Mouse (Mus musculus) monocyte, adult 2 months (primary cell): ENCODE data around the gene Map4k4.

ENCODE experiments used
- DNase-seq, 2 experiments: peaks; one replicate each; pipeline ENCODE4 v3.0.0; 2022; ENCODE audit warnings: low spot score in 2 of 2, low read depth in 1 of 2

The Map4k4 gene

DNA sequence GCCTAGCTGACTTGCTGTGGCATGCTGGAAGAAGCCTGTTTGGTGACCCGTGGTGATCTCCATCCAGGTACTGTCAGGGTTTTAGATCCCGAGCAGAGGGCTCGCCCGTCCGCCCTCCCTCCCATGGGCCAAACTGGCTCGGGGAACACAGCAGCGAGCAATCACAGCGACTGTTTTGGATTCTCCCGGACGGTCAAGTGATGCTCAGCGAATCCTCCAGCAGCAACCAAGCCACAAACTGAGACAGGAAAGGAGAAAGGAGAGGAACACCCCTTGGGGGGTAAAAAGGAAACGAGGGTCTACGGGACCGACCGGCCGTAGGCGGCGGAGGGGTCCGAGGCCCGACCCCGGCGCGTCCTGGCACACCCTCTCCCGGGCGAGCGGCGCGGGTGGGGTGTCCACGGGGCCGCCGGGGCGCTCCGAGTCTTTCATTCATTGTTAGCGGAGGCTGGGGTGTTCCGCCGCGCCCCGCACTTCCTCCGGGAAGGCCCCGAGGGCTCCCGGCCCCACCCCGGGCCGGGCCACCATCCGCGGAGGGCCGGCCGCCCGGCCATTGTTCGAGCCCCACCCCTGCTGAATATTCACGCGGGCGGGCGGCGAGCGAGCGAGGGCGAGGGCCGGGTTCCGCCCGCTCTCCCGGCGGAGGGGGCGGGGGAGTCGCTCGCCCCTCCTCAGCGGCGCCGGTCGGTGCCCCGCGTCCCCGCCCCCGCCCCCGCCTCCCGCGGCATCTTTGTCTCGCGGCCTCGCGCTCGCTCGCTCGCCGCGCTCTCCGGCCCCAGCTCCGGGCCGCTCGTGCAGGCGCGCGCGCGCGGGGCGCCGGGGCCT is at the start of gene Map4k4:
Map4k4 (plus strand) TSS at position 733 of the 825 bp plus-strand sequence.
- no peak for DNase-seq

DNA sequence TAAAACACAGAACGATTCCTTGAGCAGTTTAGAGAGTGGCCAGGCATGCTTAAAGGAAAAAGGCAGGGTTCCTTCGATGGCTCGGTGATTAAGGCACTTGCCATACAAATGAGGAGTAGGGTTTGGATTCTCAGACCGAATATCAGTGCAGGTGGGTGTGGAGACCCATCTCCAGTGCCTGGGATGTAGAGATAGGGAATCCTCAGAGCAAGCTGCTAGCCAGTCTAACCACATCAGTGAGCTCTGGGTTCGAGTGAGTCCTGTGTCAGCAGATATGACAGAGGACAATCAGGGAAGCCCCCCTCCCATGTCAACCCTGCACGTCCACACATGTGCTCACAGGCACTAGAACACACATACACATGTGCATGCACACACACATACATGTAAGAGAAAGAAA is 44.8 kb upstream of the Map4k4 start:
- no peak for DNase-seq

DNA sequence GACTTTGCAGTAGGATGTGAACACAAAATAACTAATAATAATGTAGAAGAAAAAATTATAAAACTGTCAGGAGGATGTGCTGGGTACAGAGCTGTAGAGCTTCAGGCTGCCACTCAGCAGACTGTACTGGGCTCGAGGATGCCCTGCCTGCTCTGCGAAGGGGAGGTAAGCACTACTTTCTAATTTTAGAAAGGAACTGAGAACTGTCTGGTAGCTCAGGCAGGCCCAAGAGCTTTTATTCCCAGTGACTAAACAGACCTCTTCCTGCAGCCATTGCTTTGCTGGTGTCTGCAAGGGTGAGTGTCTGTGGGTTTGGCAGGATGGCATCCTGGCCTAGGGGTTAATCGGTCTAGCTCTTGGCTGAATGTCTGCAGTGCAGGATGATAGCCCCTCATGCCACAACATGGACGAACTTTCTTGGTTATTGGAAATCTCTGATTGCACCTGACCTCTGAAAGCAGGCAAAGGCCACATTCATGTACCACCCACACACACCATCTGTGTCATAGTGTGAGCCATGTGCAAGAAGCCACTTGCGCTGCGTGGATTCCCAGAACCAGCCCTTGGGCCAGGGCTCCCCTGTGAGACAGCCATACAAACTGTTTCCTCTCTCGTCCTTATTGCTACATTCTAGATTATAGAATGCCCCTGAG is 43.8 kb upstream of the Map4k4 start:
- no peak for DNase-seq

DNA sequence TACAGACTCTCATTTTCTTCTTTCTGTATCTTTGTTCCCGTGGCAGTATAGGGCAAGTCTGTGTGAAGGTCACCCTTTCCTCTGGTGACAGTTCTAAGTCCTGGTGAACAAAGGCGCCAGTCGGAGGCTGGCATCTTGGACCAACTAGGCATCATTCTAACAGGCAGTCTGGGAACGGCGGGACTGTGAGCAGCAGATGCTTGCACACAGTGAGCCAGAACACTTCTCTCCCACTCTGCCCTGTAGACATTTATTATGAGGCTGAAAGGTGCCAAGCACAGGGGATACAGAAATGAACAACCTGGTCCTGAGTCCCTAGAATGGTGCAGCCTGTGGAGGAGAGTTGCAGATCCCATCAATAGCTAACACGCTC is 43.3 kb upstream of the Map4k4 start:
- no peak for DNase-seq

DNA sequence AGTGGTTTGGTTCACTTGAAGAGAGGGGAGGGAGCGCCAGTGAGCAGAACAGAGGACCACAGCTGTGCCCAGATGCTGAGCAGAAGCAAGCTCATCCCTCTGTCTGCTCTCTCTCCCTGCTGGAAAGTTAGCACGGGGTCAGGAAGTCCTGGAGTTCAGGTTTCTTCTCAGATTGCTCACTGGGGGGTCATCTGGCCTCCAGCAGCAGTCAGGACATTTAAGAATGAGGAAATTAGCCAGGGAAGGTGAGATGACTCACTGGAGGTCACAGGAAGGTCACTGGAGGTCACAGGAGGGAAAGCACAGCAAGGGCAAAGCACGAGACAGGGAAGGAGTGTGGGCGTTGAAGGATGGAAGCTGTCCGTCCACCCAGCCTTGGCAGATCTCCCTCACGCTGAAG is 41.5 kb upstream of the Map4k4 start:
- DNase-seq, result no peak

DNA sequence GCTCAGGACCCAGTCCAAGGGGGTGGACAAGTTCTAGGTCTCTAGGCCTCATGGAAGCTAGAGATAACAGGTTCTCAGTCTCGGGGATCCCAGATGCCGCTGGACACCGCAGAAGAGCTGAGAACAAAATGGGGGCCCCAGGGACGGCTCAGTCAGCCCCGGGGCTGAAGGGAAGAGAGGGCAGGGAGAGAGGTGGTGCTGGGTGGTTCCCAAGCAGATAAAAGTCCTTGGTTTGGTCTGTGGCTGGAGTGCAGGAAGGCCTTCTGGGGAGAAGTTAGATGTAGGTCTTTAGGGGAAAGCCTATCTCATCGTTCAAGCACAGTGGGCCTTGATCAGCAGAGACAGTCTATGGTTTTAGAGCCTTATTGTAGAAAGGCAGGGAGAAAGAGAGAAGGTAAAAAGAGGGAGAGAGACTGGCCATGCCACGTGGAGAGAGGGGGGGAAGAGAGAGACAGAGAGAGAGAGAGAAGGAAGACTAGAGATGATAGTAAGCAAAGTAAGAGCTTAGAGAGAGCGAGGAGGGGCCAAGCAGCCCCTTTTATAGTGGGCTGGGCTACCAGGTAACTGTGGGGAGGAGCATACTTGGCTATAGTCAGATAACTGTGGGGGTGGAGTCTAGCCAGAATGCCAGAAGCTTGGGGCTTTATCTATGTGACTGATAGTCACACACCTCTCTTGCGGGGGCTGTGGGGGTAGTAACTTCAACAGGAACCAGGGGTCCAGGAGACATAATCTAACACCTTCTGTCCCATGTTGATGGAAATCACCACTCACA is 34.2 kb upstream of the Map4k4 start:
- no peak for DNase-seq

DNA sequence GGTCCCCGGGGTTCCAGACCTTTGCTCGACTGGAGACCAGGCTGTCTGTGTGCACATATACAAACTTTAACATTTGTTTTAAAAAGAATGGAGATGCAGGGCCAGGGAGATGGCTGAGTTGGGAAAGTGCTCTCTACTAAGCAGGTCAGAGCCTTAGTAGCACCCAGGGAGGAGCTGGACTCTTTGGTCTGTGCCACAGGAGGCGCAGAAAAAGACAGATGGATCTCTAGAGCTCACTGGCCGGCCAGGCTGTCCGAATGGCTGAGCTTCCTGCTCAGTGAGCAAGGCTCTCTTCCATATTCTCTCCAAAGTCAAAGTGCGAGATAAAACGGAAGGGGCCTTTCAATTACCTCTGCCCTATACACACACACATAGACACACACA is 33.6 kb upstream of the Map4k4 start:
- no peak for DNase-seq

DNA sequence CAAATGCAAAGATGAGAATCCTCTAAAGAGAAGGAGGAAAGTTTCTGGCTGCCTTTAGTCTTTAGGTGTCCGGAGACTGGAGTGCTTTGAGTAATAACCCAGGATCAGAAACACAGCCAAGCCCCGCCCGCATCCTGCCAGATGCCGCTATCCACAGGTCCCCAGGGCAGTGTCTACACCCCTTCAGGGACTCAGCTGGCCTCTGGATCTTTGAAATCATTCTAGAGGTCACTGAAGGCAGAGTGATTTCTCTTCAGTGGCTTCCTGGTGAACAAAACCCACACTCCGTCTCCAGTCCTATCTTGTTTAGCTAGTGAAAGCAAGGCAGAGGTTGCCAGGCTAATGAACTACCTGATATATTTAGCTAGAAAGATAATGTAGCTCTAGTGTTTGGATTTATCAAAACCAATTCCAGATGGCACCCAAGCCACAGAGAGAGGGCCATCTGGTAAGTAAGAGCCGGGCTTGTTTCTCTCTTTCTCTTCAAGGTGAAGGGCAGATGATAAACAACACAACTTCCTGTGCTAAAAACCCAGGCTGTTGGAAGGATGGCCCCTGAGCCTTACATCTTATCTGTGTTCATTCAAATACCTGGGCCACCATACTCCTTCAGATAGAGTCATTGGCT is 32.6 kb upstream of the Map4k4 start:
- no peak for DNase-seq

DNA sequence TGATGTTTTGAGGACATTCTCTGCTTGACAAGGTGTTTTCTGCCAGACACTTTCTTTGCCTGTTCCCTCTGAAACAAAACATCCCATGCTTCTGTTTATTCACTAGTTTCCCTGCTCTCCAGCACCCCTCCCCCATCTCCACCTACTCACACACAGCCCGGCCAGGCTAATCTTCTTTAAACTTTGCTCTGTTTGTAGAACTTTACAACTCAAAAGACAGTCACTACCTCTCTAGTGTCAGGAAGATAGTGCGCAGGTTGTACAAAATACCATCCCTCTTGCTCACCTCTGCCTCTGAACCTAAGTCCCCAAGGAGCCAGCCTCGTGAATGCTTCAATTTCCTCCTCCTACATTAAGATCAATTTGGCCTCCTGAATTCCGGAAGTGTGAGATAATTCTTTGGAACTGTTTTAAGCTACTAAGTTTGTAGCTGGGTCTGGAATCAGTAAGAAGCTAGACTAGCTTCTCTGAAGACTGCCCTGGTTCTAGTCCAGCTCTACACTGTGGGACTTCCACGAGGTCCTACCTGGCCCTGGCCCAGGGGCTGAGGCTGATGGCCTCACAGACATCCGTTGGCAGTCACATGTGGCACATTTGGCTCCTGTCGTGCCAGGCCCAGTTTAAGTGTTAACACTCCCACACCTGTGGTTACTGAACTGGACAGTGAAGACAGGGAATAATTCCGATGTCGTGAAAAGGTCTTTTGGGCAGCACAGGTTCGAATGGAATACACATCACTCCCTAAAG is 31.7 kb upstream of the Map4k4 start:
- DNase-seq, result no peak

DNA sequence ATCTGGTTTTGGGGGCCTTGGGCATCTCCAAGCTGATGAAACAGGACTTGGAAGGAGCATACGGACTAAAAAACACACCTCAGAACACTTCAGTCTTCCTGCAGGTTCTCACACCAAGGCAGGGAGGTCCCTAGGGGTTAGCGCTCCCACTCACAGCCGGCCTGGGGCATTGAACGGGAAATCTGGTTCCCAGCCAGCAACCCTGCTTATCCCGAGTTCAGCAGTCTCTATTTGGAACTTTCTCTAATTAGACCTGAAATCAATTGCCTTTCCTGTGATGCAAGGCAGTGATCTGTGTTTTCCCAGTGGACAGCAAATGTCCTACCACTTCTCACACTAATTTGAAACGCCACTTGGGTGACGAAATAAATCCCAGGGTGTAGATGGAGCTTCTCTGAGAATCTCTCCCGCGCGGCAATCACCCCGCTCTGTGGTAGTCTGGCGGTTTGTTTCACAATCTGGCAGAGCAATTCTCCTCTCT is 31.0 kb upstream of the Map4k4 start:
- no peak for DNase-seq

DNA sequence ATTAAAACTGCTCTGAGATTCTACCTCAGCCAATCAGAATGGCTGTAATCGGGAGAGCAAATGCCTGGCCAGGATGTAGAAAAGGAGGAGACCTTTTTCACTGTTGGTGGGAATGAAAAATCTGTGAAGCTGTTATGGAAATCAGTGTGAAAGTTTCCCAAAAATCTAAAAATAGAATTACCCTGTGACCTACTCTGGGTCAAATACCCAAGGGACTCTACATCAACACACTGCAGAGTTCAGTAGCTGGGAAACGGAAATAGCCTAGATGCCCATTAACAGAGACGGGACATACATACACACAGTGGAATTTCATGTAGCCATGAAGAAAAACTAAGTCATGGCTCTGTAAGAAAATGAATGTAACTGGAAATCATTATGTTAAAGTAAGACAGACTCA is 22.7 kb upstream of the Map4k4 start:
- DNase-seq, result no peak

DNA sequence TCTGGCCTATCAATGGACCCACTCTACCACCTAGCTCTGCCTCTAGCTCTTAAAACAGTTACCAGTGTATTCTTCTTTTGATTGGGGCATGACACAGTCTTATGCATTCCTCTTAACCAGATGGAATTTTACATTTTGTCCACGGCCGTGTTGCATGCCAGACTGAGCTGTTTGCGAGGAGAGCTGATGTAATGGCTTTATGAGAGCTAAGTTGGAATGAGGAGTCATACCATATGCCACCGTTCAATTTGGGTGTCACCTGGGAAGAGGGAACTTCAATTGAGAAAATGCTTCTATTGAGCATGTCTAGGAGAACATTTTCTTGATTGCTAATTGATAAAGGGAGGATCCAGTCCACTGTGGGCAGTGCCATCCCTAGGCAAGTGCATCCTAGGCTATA is 18.2 kb upstream of the Map4k4 start:
- DNase-seq, result no peak

DNA sequence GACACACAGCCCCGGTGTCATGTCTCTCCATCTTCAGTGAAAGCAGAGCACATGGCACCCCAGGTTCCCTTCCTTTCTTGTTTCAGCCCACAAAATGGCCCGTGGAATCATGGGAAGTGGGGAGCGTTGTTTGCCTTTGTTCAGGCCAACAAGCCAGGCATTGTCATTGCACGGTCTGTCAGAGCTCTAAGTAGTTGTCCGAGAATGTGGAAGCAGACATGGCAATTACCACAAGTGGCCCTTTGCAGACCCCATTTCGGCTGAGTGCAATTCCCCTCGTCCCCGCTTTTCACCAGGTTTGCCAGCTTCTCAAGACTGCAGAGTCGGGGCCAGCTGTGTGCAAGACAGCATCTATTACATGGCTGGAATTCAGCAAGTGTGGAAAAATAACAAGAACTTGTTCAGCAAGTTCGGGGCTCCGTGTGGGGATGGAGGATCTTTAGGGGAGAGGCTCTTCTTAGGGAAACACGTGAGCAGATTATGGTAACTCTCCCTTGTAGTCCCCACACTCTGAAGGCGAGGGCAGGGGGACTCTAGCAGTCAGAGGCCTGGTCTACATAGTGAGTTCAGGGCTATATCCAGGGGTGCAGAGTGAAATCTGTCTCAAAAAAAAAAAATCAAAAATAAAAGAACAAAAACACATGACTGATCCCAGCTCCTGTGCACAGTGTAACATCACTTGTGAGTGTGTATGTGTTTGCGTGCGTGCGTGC is 15.8 kb upstream of the Map4k4 start:
- DNase-seq, result no peak

DNA sequence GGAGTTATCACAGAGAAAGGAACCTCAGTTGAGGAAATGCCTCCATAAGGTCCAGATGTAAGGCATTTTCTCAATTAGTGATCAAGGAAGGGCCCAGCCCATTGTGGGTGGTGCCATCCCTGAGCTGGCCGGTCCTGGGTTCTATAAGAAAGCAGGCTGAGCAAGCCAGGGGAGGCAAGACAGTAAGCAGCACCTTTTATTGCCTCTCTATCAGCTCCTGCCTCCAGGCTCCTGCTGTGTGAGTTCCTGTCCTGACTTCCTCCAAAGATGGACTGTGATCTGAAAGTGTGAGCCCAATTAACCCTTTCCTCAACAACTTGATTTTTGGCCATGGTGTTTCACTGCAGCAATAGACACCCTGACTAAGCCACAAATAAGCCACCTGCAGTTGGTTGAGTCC is 12.7 kb upstream of the Map4k4 start:
- DNase-seq, result no peak

DNA sequence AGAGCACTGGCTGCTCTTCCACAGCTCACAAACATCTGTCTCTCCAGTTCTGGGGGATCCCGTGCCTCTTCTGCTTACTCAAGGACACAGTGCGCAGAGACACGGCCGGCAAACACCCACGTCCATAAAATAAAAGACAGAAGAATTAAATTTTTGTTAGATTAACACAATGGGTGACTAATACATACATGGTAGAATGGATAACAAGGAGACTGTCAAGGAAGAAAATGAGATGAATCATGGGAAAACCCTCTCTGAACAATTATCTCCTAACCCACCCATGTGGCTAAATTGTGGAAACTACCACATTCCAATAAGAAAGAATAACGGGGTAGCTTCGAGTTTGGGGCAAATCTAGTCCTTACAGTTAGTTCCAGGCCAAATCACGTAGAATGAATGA is 11.3 kb upstream of the Map4k4 start:
- DNase-seq, result no peak

DNA sequence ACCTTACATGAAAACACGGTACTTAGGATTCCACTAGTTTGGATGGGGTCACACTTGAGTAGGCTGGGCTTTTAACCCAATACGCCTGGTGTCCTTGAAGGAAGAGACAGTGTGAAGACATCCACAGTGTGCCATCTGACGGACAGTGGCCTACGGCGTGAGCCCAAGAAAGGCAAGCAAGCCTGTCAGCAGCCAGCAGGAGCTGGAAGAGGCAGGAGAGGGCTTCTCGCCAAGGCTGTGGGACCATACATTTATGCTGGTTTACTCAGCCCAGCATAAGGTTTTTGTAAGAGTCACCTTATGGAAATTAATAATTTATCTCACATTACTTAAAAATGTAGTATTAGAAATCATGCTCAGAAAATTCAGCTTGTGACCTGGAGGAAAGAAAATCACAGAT is 10.7 kb upstream of the Map4k4 start:
- no peak for DNase-seq

DNA sequence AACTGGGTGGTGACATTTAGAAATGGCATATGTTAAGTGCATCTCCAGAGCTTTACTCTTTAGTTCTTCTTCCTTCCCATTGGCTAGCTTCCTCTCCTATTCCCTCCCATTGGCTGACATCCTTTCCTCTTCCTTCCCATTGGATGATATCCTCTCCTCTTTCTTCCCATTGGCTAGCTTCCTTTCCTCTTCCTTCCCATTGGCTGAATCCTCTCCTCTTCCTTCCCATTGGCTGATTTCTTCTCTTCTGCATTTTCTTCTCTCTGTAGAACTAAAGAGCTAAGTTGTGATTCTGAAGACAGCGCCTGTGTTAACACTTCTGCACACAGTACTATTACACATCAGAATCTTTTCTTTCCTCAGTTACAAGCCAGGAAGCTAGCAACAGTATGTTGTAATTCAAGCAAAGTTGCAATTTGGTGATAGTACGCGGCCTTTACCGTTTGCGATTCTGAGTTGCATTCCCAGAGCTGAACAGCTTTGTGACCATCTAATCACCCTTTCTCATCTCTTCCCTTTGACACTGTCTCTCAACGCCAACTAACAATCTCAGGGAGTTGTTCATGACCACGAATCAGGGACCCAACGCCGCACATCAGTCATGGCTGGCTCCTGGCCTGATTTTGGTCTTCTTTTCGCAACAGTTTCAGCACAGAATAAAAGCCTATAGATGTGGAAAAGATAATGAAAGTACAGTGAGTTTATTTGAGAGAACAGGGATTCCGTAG is 7.4 kb upstream of the Map4k4 start:
- DNase-seq, result no peak

DNA sequence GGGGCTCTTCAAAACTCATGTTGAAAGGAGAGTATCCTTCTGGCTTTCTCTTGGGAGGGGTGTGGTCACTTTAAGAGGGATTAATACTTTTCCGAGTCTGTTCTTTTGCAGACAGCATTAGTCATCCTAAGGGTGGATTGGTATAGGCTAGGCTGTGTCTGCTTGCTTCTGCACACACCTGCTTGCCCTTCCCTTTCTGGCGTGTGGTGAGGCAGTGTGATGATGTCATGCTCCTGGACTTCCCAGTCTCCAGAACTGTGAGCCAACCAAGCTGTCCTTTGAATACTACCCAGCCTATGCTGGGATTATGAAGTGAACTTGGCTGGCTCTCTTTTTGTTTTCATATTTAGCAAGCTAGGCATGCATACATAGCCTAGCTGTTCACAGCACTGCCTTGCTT is 5.6 kb upstream of the Map4k4 start:
- no peak for DNase-seq

DNA sequence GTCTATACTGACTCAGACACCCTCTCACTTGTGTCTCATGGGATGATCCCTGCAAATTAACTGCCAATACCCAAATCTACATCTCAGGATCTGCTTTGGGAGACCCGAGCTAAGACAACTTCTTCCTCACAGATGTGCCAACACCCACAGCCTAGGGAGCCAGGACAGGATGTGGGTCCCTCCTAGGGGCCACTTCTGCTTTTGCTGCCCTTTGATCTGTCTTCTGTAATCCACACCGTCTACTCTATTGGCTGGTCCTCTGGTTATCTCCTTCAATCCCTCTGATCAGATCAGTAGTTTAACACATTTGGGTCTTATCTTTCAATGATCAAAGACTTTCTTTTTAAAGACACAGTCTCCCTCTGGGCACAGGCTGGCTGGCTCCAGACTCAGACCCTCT is 5.2 kb upstream of the Map4k4 start:
- peak in 1 of 2 experiments; percentile 58 for DNase-seq

DNA sequence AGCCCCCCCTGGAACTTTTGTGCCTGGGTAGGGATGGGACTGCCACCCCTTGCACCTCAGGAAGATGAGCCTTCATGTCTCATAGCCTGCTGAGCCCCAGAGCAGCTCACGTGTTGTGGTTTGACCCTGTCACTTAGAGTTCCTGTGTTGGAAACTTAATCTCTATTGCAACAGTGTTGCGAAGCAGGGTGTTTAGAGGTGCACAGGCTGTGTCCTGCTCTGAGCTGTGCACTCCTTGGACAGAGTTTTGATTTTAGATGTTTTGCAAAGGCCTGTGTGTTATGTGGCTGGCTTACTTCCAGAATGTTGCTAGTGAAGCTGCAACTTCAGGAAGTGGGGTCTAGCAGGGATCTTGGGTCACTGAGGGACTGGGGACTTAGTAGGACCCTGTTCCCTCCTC is 4.1 kb upstream of the Map4k4 start:
- no peak for DNase-seq
